Mouse (Mus musculus): ENCODE measurements around the gene Mmgt2. TPM values are rescaled to one million over a fixed set of nuclear protein-coding genes. Genes with fewer than 3 reads are reported as not detected.
A peak's percentile ranks its signal among the peaks of the same experiment; 100 is the strongest.

Gene Mmgt2
- polyA plus RNA-seq (2011; ENCODE audit: insufficient read depth, insufficient read length, low replicate concordance, missing spikeins), result 5.2 and 6.8 TPM in 2 replicates

GRCm38 (mm10) chr11:62648591-62649391, at the start of gene Mmgt2:
Mmgt2 (plus strand) TSS chr11:62648664.
- Histone ChIP-seq H3K4me3 (replicated peaks; ENCODE audit: control insufficient read depth, low read depth, low read length) (peak within 1 kb of the TSS; percentile 79), H3K4me1 (ENCODE audit: control insufficient read depth, insufficient read depth, low read length) (peaks cover 1% of the 10 kb centered on the region; the same call in 1 of the 2 replicates), H3K27ac (ENCODE audit: control insufficient read depth, insufficient read depth, low read depth, low read length, poor library complexity) (peak within 1 kb of the TSS; percentile 44; the same call in 1 of the 2 replicates)
- TF ChIP-seq CTCF (IDR thresholded peaks at IDR 0.05; ENCODE audit: control insufficient read depth, insufficient read depth, low read length) (peak; percentile 72), POLR2A (IDR thresholded peaks at IDR 0.05; ENCODE audit: borderline replicate concordance, control insufficient read depth, low read depth, low read length) (peak; percentile 42; the same call in 1 of the 2 replicates)
- under 1% methylated on average over 38 of the region's 53 CpGs for WGBS

DNA sequence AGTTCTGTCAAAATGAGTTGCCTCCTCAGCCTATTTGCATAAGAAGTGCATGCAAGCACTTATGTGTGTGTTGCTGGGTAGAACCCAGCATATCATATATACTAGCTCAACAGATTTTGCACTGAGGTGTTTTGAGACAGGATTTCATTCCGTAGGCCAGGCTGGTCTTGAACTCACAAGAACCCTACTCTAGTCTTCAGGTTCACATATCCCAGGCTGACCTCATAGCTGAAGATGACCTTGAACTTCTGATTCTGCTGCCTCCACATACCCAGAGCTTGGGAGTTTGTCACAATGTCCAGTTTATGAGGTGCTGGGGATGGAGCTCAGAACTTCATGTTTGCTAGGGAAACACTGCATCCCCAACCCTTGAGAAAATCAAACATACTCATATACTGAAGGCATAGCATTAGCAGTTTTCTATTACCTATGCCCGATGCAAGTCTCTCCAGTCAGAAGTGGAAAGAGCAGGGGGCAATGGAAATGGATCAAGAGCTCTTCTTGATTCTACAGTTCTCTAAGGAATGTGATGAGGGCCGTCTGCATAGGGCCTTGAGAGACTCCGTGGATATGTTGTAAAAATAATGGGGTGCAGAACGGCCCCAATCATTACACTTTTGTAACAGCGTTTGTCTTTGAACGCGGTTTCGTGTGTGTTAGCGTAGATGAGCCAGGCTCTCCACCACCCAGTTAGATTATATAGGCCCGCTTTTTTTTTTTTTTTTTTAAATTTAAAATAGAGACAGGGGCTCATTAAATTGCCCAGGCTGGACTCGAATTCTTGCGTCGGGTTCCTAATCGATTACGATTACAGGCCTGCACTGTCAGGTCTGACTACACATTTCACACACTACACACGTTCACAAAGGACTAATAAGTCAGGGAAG, 46.5 kb upstream of the Mmgt2 start:
- no peaks in the 10 kb centered on the region; the same call in 1 of the 2 replicates for H3K4me1 ChIP-seq (ENCODE audit: control insufficient read depth, insufficient read depth, low read length)
- peak overlapping the region; percentile 80 for H3K4me3 ChIP-seq (replicated peaks; ENCODE audit: control insufficient read depth, low read depth, low read length)
- WGBS, result 13% methylated on average over 17 of the region's 17 CpGs
- no peak for TF ChIP-seq POLR2A (IDR thresholded peaks at IDR 0.05; ENCODE audit: borderline replicate concordance, control insufficient read depth, low read depth, low read length)
- TF ChIP-seq CTCF (IDR thresholded peaks at IDR 0.05; ENCODE audit: control insufficient read depth, insufficient read depth, low read length), result no peak
- H3K27ac ChIP-seq (ENCODE audit: control insufficient read depth, insufficient read depth, low read depth, low read length, poor library complexity), result peak overlapping the region; percentile 95

- Histone ChIP-seq H3K4me3 (replicated peaks; ENCODE audit: control insufficient read depth, low read depth, low read length) (peak overlapping the region; percentile 80), H3K4me1 (ENCODE audit: control insufficient read depth, insufficient read depth, low read length) (no peaks in the 10 kb centered on the region; the same call in 1 of the 2 replicates), H3K27ac (ENCODE audit: control insufficient read depth, insufficient read depth, low read depth, low read length, poor library complexity) (peak overlapping the region; percentile 95)
- WGBS, result under 1% methylated on average over 58 of the region's 58 CpGs
- 0 out of 2 replicates have a peak, but pooled peaks have one; percentile 7 for TF ChIP-seq CTCF (IDR thresholded peaks at IDR 0.05; ENCODE audit: control insufficient read depth, insufficient read depth, low read length)
- peak; percentile 98 for TF ChIP-seq POLR2A (IDR thresholded peaks at IDR 0.05; ENCODE audit: borderline replicate concordance, control insufficient read depth, low read depth, low read length)
Observed at GRCm38 (mm10) chr11:62602619-62603311, 45.7 kb upstream of the Mmgt2 start.

- H3K4me1 ChIP-seq (ENCODE audit: control insufficient read depth, insufficient read depth, low read length), result no peaks in the 10 kb centered on the region; the same call in 1 of the 2 replicates
- TF ChIP-seq CTCF (IDR thresholded peaks at IDR 0.05; ENCODE audit: control insufficient read depth, insufficient read depth, low read length) (no peak), POLR2A (IDR thresholded peaks at IDR 0.05; ENCODE audit: borderline replicate concordance, control insufficient read depth, low read depth, low read length) (no peak)
- under 1% methylated on average over 13 of the region's 13 CpGs for WGBS
- H3K27ac ChIP-seq (ENCODE audit: control insufficient read depth, insufficient read depth, low read depth, low read length, poor library complexity), result peak overlapping the region; percentile 95
- H3K4me3 ChIP-seq (replicated peaks; ENCODE audit: control insufficient read depth, low read depth, low read length), result peak overlapping the region; percentile 80
Observed at GRCm38 (mm10) chr11:62603312-62604056, 45.0 kb upstream of the Mmgt2 start.

DNA sequence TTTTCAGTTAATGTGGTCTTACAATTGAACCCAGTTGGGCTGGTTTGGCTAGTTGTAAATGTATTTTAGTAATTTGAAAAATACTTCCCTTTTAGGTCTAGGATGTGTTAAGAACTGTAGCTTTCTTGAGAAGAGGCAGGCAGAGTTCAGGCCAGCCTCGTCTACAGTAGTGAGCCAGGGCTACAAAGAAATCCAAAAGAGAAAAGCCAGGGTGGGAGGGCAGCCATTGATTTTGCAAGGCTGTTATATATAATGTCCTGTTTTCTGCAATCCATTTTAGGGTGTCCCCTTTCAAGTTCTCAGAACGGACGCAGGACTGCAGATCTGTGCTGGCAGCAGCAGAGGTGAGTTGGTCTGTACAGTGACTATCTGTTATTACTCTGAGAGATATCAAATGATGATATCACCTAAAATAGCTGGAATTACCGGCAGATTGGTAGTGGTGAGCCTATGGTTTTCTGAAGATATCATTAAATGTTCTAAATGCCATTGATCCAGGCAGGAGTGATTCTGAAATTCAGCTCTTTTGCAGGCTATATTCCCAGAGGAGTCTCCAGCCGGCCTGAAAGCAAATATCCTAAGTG, 44.2 kb upstream of the Mmgt2 start:
- Histone ChIP-seq H3K27ac (ENCODE audit: control insufficient read depth, insufficient read depth, low read depth, low read length, poor library complexity) (no peak overlapping the region), H3K4me3 (replicated peaks; ENCODE audit: control insufficient read depth, low read depth, low read length) (peak overlapping the region; percentile 36), H3K4me1 (ENCODE audit: control insufficient read depth, insufficient read depth, low read length) (no peaks in the 10 kb centered on the region; the same call in 1 of the 2 replicates)
- WGBS, result 26% methylated on average over 5 of the region's 5 CpGs
- TF ChIP-seq POLR2A (IDR thresholded peaks at IDR 0.05; ENCODE audit: borderline replicate concordance, control insufficient read depth, low read depth, low read length) (no peak), CTCF (IDR thresholded peaks at IDR 0.05; ENCODE audit: control insufficient read depth, insufficient read depth, low read length) (no peak)

GRCm38 (mm10) chr11:62604886-62605618, 43.4 kb upstream of the Mmgt2 start:
- H3K4me1 ChIP-seq (ENCODE audit: control insufficient read depth, insufficient read depth, low read length), result no peaks in the 10 kb centered on the region; the same call in 1 of the 2 replicates
- H3K4me3 ChIP-seq (replicated peaks; ENCODE audit: control insufficient read depth, low read depth, low read length), result no peak overlapping the region
- WGBS, result 66% methylated on average over 3 of the region's 3 CpGs
- TF ChIP-seq CTCF (IDR thresholded peaks at IDR 0.05; ENCODE audit: control insufficient read depth, insufficient read depth, low read length) (no peak), POLR2A (IDR thresholded peaks at IDR 0.05; ENCODE audit: borderline replicate concordance, control insufficient read depth, low read depth, low read length) (no peak)
- H3K27ac ChIP-seq (ENCODE audit: control insufficient read depth, insufficient read depth, low read depth, low read length, poor library complexity), result no peak overlapping the region

Measured in bone marrow, adult 2 months (tissue).